Mouse (Mus musculus) small intestine, adult 2 months (tissue): ENCODE measurements around the gene Gm38119. TPM values are rescaled to one million over a fixed set of nuclear protein-coding genes. Genes with fewer than 3 reads are reported as not detected.

ENCODE experiments used
- H3K27ac ChIP-seq: fragments of 200-500 bp; 2 replicates; pipeline ENCODE4 v1.5.1; 2012; ENCODE audit warnings: low read depth, low read length, control low read depth, inconsistent platforms; ENCODE audit not compliant: insufficient read depth
- H3K27me3 ChIP-seq: fragments of 200-500 bp; 2 replicates; pipeline ENCODE4 v1.6.1; 2012; ENCODE audit warnings: mild to moderate bottlenecking, moderate library complexity, low read length, inconsistent platforms; ENCODE audit not compliant: control insufficient read depth, insufficient read depth
- H3K36me3 ChIP-seq: fragments of 200-500 bp; 2 replicates; pipeline ENCODE4 v1.6.1; 2012; ENCODE audit warnings: mild to moderate bottlenecking, low read length, control low read depth, inconsistent platforms; ENCODE audit not compliant: control insufficient read depth, insufficient read depth
- H3K4me1 ChIP-seq: fragments of 200-500 bp; 2 replicates; pipeline ENCODE4 v1.6.1; 2012; ENCODE audit warnings: low read length, inconsistent platforms, mixed read lengths; ENCODE audit not compliant: control insufficient read depth, insufficient read depth, insufficient read length
- H3K4me3 ChIP-seq: fragments of 200-500 bp; 2 replicates; pipeline ENCODE4 v1.5.1; 2012; ENCODE audit warnings: low read depth, mild to moderate bottlenecking, control low read depth, inconsistent platforms, low read length, moderate library complexity
- CTCF ChIP-seq: fragments of 200-500 bp; IDR thresholded peaks from 2 replicates; pipeline ENCODE4 v1.5.1; 2012; ENCODE audit warnings: low read depth, mild to moderate bottlenecking, control low read depth, inconsistent platforms, low read length, moderate library complexity, mixed read lengths; ENCODE audit not compliant: insufficient replicate concordance, insufficient read length; ENCODE audit errors: extremely low read depth
- POLR2A ChIP-seq: fragments of 200-500 bp; IDR thresholded peaks from 2 replicates; pipeline ENCODE4 v1.6.1; 2012; ENCODE audit warnings: low read depth, mild to moderate bottlenecking, control low read depth, inconsistent platforms, low read length, moderate library complexity
- WGBS: fragments of 180-500 bp; shearing (Covaris S2); methylation state at CpG from one replicate; pipeline ENCODE4 v1.1.7; 2018; 5-methylcytosine and 5-hydroxymethylcytosine counted together
- polyA plus RNA-seq: library from polyadenylated mRNA; depleted of rRNA; stranded (reverse); fragments of >200 nt; gene quantifications from 2 replicates; pipeline ENCODE4 v1.2.3, GENCODE M21; 2012; rRNA removed

The Gm38119 gene
- not detected in 2 replicates for polyA plus RNA-seq

DNA sequence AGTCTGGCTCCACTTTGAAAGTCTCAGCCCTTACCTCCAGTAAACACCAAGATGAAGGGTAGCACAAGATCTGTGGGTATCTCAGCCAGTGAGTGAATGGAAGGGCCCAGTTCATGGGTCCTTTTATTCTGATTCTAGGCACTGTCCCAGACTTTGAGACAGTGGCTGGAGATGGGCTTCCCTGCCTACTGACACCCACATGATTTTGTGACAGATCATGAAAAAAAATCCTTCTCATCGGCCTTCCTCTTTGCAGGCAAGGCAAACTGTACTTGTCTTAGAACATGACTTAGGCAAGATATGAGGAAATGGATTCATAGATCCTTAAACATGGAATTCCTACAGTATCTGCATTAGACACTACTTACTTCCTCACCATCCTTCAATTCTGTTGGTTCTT lies at the start of gene Gm38119:
TSS of gene Gm38119 (minus strand) at position 101 of the 400 bp plus-strand sequence.
- H3K36me3 ChIP-seq = no peaks in the 10 kb centered on the region
- no peaks in the 10 kb centered on the region for H3K4me1 ChIP-seq
- no peak within 1 kb of the TSS for H3K27ac ChIP-seq
- no peaks in the 10 kb centered on the region for H3K27me3 ChIP-seq
- 60% methylated on average over 1 of the region's 1 CpGs for WGBS
- no peak for TF ChIP-seq POLR2A
- no peak for TF ChIP-seq CTCF
- H3K4me3 ChIP-seq = no peak within 1 kb of the TSS

DNA sequence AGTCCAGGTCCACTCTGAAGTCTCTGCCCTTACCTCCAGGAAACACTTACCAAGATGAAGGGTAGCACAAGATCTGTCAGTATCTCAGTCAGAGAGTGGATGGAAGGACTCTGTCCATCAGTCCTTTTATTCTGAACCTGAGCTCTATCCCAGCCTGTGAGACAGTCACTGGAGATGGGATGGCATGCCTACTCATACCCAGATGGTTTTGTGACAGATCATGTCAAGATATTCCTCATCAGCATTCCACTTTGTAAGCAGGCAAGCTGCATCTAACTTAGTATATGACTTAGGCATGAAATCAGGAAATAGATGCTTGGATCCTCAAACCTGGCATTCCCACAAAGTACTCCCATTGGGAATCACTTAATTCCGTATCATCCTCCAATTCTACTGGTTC lies 39.9 kb upstream of the Gm38119 start, which contains the start of gene Lce1i:
TSS of gene Lce1i (minus strand) at position 101 of the 400 bp plus-strand sequence.
- no peaks in the 10 kb centered on the region for H3K36me3 ChIP-seq

DNA sequence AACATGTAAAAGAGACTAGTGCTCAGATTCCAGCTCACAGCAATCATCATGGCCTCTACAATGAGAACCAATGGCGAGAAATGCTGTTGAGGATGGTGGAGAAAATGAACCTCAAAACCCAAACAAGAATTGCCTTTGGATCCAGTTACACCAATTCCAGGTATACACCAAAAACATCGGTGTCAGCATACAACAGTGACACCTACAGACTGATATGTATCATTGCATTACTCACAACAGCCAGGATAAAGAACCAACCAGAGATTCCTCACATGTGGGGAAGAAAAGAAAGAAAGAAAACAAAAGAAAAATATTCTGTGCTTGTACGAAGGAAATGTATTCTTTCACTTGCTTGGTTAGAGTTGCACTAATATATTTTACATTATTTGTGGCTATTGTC lies 32.7 kb upstream of the Gm38119 start:
- Histone ChIP-seq H3K4me3 (no peak overlapping the region), H3K27ac (no peak overlapping the region), H3K4me1 (no peaks in the 10 kb centered on the region), H3K27me3 (no peaks in the 10 kb centered on the region), H3K36me3 (no peaks in the 10 kb centered on the region)
- 21% methylated on average over 3 of the region's 3 CpGs for WGBS
- TF ChIP-seq POLR2A (no peak), CTCF (no peak)

More for the DNA sequence above, 39.9 kb upstream of the Gm38119 start, which contains the start of gene Lce1i:
- H3K27me3 ChIP-seq = no peaks in the 10 kb centered on the region
- no peaks in the 10 kb centered on the region for H3K4me1 ChIP-seq
- TF ChIP-seq POLR2A (no peak), CTCF (no peak)
- no peak within 1 kb of the TSS for H3K27ac ChIP-seq
- no peak within 1 kb of the TSS for H3K4me3 ChIP-seq
- WGBS = 73% methylated on average over 1 of the region's 1 CpGs

GRCm38 (mm10) chr3:92764965-92765364 lies 26.1 kb upstream of the Gm38119 start, which contains the start of gene Lce1h:
TSS of gene Lce1h (minus strand) at chr3:92765065.
- Histone ChIP-seq H3K27me3 (no peaks in the 10 kb centered on the region), H3K36me3 (no peaks in the 10 kb centered on the region), H3K4me3 (no peak within 1 kb of the TSS), H3K27ac (no peak within 1 kb of the TSS), H3K4me1 (no peaks in the 10 kb centered on the region)
- TF ChIP-seq CTCF = no peak
- TF ChIP-seq POLR2A = no peak
- WGBS = 92% methylated on average over 1 of the region's 1 CpGs

- Histone ChIP-seq H3K4me1 (no peaks in the 10 kb centered on the region), H3K36me3 (no peaks in the 10 kb centered on the region), H3K4me3 (no peak overlapping the region), H3K27me3 (no peaks in the 10 kb centered on the region), H3K27ac (no peak overlapping the region)
- WGBS = 42% methylated on average over 3 of the region's 3 CpGs
- TF ChIP-seq POLR2A (no peak), CTCF (no peak)
Observed at GRCm38 (mm10) chr3:92753197-92753596, 14.3 kb upstream of the Gm38119 start.

DNA sequence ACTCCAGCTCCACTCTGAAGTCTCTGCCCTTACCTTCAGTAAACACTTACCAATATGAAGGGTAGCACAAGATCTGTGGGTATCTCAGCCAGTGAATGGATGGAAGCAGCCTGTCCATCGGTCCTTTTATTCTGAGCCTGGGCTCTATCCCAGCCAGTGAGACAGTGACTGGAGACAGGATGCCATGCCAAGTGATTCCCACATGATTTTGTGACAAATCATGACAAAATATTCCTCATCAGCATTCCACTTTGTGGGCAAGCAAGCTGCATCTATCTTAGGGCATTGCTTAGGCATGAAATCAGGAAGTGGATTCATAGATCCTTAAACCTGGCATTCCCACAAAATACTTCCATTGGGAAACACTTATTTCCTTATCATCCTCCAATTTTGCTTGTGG lies 13.3 kb upstream of the Gm38119 start, which contains the start of gene Lce1g:
TSS of gene Lce1g (minus strand) at position 101 of the 400 bp plus-strand sequence.
- Histone ChIP-seq H3K36me3 (no peaks in the 10 kb centered on the region), H3K4me3 (no peak within 1 kb of the TSS), H3K27me3 (no peaks in the 10 kb centered on the region), H3K4me1 (no peaks in the 10 kb centered on the region), H3K27ac (no peak within 1 kb of the TSS)
- TF ChIP-seq POLR2A = no peak
- TF ChIP-seq CTCF = no peak
- WGBS = 93% methylated on average over 1 of the region's 1 CpGs

DNA sequence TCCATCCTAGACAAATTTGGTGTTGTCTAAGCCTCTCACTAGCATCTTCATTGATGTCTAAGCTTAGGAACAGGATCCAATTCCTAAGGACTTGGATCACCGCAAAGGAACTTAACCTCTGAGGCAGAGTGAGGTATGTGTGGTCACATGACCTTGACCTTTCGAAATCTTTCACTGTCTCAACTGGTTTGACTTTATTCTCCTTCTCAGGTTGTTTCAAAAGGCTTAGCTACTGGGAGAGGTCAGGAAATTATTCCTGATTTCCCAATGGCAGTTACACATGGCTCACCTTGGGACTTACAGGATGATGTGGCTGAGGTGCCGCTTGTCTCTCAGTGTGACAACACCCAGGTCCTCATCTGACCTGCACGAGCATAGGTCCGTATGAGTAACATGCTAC lies 16.3 kb downstream of the Gm38119 start:
- Histone ChIP-seq H3K4me3 (no peak overlapping the region), H3K36me3 (no peaks in the 10 kb centered on the region), H3K4me1 (no peaks in the 10 kb centered on the region), H3K27ac (no peak overlapping the region), H3K27me3 (no peaks in the 10 kb centered on the region)
- 80% methylated on average over 5 of the region's 5 CpGs for WGBS
- TF ChIP-seq POLR2A = no peak
- no peak for TF ChIP-seq CTCF

DNA sequence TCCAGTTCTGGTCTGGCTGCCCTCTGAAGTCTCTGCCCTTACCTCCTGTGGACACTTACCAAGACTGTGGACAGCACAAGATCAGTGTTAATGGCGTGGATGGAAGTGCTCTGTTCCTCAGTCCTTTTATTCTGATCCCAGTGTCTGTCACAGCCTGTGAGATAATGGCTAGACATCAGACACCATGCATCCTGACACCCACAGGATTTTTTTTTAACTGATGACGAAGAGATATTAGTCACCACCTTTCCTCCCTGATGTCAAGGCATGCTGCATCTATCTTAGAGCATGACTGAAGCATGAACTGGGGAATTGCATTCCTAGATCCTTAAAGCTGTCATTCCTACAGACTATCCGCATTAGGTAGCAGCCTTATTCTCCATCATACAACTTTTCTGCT lies 18.6 kb downstream of the Gm38119 start, which contains the start of gene Lce1f:
TSS of gene Lce1f (minus strand) at position 101 of the 400 bp plus-strand sequence.
- no peak within 1 kb of the TSS for H3K4me3 ChIP-seq
- no peak within 1 kb of the TSS for H3K27ac ChIP-seq
- 61% methylated on average over 3 of the region's 3 CpGs for WGBS
- H3K27me3 ChIP-seq = no peaks in the 10 kb centered on the region
- no peaks in the 10 kb centered on the region for H3K4me1 ChIP-seq
- H3K36me3 ChIP-seq = no peaks in the 10 kb centered on the region
- TF ChIP-seq POLR2A (no peak), CTCF (no peak)
